Mouse (Mus musculus): ENCODE data around the gene Lamtor3.

DNA sequence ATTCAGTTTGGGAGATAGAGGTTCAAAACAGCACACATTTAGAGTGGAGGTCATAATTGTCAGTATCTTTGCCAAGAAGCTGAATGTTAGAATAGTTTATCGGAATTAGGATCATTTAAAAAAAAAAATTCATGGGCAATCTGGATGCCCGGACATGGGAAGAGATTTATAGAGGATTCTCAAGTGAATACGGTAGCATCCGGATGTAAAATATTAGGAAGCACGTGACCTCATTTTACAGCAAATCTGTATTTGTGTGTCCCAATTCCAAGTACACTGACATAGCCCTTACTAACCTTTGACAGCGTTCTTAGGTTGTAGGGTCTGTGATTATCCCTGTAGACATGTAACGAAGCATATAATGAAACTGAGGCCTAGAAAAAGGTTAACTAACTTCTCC lies 1.1 kb downstream of the Lamtor3 start:
- TF ChIP-seq CTCF (IDR thresholded peaks at IDR 0.05; ENCODE audit: control insufficient read depth, insufficient read depth, insufficient read length) (no peak), MAX (IDR thresholded peaks at IDR 0.05) (no peak), MYOG (IDR thresholded peaks at IDR 0.05; ENCODE audit: control insufficient read depth, extremely low read depth, insufficient read length) (no peak), USF1 (IDR thresholded peaks at IDR 0.05; ENCODE audit: low read depth) (no peak), FOSL1 (IDR thresholded peaks at IDR 0.05; ENCODE audit: insufficient read depth, low read length, poor library complexity, severe bottlenecking) (no peak), CEBPB (IDR thresholded peaks at IDR 0.05; ENCODE audit: low read depth) (no peak), MYOD1 (IDR thresholded peaks at IDR 0.05; ENCODE audit: control insufficient read depth, insufficient read length, low read depth) (no peak)

Data from C2C12 (cell line).